Mouse (Mus musculus) C2C12 (cell line): ENCODE measurements around the gene Zbed5.

Experiments
- CTCF ChIP-seq: IDR thresholded peaks from one replicate; pipeline ENCODE4 v1.5.1; 2011; ENCODE audit not compliant: control insufficient read depth, insufficient read depth, insufficient read length
- MYOG ChIP-seq: IDR thresholded peaks from one replicate; pipeline ENCODE4 v1.6.1; 2011; ENCODE audit not compliant: control insufficient read depth, insufficient read length; ENCODE audit errors: extremely low read depth

DNA sequence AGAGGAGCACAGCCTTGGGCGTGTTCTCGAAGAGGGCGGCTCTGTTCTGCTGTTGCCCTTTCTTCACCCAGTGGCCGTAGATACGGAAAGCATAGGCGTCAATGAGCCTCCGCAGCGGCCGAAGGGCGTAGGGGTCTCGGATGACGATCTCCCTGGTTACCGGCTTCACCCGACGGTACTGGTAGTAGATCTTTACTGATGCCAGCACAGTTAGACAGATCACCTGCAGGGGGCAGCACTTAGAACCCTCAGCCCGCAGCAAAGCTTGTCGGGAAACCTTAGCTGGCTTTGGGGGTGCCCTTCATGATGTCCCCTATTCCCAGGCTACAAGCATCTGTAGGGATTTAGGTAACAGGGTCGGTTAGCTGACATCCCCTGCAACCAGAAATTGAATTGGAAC lies 31.1 kb upstream of the Zbed5 start:
- TF ChIP-seq CTCF = no peak
- no peak for TF ChIP-seq MYOG
